1 mouse cellular context compared by ENCODE assay signal in the genomic region with DNA sequence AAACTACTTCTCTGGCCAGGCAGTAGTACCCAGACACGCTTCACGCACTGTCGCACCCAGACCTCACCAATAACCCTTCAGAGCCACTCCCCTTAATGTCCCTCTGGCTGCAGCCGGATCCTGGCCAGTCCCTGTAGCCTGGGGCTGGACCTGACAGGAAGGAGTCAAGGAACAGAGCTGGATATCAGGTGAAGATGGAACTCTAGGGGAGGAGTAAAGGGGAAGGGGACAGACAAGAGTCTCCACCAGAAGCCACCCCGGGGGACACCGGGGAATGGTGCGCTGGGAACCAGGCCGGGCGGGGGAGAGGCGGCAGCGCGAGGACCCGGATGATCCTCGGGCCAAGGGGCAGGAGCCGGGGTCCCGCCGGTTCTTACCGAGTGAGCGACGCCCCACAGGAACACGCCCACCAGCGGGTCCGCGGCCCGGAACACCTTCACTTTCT.
TF ChIP-seq lines count a peak whose summit lies in the region.

No protein-coding gene starts in this region.

TF ChIP-seq in myocyte, 11 proteins besides CTCF, POLR2A, EP300 and RAD21 (continued from another document):
- no peak for TF ChIP-seq E2F4 (IDR thresholded peaks at IDR 0.05; ENCODE audit: insufficient read depth)
- TF ChIP-seq MAX (IDR thresholded peaks at IDR 0.05; ENCODE audit: low read depth): no peak
- no peak for TF ChIP-seq MYOG (IDR thresholded peaks at IDR 0.05; ENCODE audit: control insufficient read depth in 1 of 3, insufficient read depth in 1 of 3, insufficient read length in 2 of 3, low read depth in 2 of 3)
- no peak for TF ChIP-seq TCF12 (IDR thresholded peaks at IDR 0.05; ENCODE audit: insufficient read depth, poor library complexity, severe bottlenecking)
- no peak for TF ChIP-seq POLR2AphosphoS2 (IDR thresholded peaks at IDR 0.05; ENCODE audit: insufficient read length, low read depth)
- TF ChIP-seq REST (IDR thresholded peaks at IDR 0.05; ENCODE audit: insufficient read depth, insufficient read length): no peak
